Mouse (Mus musculus) layer of hippocampus, adult 18-20 months (tissue): Measurements from ENCODE around the gene 4932414N04Rik. TPM values are rescaled to one million over a fixed set of nuclear protein-coding genes. Genes with fewer than 3 reads are reported as not detected.
A peak's percentile ranks its signal among the peaks of the same experiment; 100 is the strongest.
"Not testable (repeated sequence)": the region's sequence is repeated elsewhere in the genome, so short reads cannot be mapped to it uniquely, and the experiment has no call there.

Experiments
- DNase-seq, 2 experiments: peaks; one replicate each; pipeline ENCODE4 v3.0.0; 2022; ENCODE audit warnings: low spot score in 2 of 2
- long read RNA-seq: library from polyadenylated mRNA; stranded (forward); transcript quantifications from one replicate; pipeline ENCODE4 v2.0.0, GENCODE M21; 2021
- total RNA-seq, 2 experiments: library from RNA; stranded (reverse); gene quantifications; 2 replicates each; pipeline ENCODE4 v1.2.3; 2021

Gene 4932414N04Rik
- not detected for total RNA-seq
- long read RNA-seq, result 0 reads

GRCm38 (mm10) chr2:68656186-68656585 lies at the start of gene 4932414N04Rik:
Gene 4932414N04Rik (plus strand): TSS chr2:68656486.
- DNase-seq, result not testable (repeated sequence)

GRCm38 (mm10) chr2:68732216-68732615 lies 75.9 kb downstream of the 4932414N04Rik start:
- no peak for DNase-seq

DNA sequence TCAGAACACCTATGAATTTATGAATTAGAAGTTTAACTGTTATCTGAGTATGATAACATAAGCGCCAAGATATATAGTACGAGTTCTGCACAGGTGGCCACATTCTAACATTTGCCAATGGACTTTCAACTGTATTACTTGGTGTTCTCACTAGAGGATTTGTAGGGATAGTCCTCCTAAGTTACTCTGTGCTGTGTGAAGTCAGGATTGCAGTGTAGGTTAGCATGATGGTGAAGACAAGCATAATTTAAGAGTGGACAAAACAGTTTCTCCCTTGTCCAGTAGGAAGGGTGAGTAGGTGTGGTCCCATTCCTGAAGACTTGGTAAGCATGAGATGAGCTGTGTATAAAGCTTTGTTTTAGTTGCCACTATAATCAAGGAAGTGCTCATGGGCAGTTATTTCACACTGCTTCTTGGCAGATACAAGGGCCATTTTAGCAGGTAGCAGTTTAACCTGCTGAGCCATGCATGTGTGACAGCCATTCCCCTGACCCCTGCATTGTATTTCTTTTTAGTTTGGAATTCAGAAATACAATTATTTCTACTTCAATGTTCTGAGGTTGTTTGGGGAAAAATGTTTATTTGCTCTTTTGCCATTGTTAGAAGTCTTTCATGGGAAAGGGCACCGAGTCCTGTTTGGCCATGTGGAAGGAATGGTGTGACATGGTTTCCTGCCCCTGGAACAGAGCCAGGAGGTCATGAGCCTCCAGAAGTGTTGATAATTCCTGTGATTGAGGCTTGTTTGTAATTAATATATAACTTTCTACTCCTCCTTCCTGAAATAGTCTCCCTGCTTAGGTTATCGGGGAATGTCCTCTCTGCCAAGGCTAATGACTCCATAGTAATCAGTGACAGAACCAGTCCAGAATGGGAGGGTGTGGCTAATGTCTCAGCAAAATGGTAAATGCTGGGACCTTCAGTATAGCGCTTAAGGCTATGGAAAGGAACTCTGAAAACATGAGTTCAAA lies 83.8 kb downstream of the 4932414N04Rik start:
- DNase-seq, result no peak

DNA sequence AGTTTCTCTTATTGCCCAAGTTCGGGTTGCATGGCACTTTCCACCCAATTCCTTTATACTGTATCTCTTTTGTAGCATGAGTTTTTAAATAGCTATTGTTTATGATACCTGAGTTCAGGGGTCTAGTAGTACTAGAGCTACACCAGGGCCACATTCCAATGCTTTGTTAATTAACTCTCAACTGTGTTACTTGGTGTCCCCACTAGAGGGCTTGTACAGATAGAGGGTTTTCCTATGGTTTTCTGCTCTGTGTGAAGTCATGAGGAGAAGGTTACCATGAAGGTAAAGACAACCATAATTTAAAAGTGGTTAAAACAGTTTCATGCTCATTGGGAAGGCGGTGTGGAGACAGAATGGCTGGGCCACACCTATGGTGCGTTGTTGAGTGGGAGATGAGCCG lies 88.3 kb downstream of the 4932414N04Rik start:
- DNase-seq, result peak in 1 of 2 experiments; percentile 18

DNA sequence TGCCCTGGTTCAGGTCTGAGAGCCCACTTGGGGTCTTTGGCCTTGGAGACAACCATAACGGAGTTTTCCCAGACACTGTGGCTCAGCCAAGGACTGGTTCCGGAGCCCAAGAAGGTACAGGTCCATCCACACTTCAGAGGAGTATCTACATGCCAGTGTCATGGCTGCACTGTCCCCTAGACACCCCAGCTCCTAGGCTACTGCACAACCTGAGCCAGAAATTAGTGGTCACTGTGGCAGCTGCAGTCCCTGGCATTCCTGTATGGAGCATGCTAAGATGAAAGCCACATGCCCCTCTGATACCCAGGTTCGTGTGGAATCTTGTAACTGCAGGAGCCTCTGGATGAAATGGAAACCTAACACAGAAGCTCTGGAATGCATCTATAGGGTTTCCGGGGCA lies 99.9 kb downstream of the 4932414N04Rik start:
- DNase-seq, result no peak

DNA sequence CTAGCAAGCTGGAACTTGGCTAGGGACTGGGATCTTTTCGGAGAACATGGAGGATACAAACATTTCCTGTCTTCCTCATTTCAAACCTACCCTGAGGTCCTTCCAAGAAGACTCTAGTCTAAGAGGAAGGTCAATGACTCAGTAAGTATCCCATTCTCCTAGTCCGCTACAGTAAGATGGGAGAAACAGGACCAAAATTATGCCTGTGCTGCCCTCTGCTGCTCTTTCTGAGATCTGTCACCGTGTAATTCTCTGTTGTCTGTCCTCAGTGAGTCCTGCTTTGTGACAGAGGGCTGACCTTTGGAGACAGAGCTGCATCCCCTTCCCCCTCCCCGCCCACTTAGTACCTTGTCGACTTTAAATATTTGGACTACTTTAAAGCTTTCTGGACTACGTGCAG lies 100.5 kb downstream of the 4932414N04Rik start:
- peak in 1 of 2 experiments; percentile 60 for DNase-seq

- DNase-seq, result no peak
These were observed 109.1 kb downstream of the 4932414N04Rik start for GRCm38 (mm10) chr2:68765371-68765770.

GRCm38 (mm10) chr2:68767186-68767890 lies 111.1 kb downstream of the 4932414N04Rik start:
- no peak for DNase-seq

- no peak for DNase-seq
These were observed 126.2 kb downstream of the 4932414N04Rik start for GRCm38 (mm10) chr2:68782268-68783132.

- not testable (repeated sequence) for DNase-seq
These were observed 127.4 kb downstream of the 4932414N04Rik start for GRCm38 (mm10) chr2:68783664-68784063.

DNA sequence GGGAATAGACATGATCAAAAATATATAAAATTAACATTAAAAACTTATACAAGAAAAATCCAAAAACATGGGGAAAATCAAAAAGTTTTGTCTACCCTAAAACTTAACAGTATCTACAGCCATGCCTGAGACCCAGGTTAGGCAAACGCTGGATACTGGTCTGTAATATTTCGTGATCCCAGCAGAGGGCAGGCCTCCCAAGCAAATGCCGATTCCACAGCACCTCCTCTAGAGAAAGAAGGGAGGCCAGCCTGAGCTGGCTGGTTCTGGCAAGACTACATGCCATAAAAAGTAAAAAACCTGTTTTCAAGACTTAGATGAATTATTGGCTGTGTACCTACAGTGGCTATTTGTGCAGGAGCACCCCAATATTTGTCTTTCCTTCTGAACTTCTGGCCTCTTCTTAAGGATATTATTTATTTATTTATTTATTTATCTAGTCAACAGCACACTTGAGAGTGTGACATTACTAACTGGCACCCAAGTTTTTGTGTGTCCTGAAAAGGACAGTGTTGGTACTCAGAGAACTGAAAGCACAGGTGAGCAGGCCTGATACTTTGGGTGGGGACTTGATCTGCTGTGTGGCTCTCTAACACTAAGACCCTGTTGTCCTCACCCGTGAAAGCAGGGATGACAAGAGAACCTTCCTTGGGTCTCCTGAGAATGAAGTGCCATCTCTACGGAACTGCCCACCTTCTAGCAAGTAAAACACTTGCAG lies 128.6 kb downstream of the 4932414N04Rik start:
- peak; percentile 76 to 93 for DNase-seq

- no peak for DNase-seq
These were observed 130.9 kb downstream of the 4932414N04Rik start for GRCm38 (mm10) chr2:68787161-68787675.

- no peak for DNase-seq
These were observed 136.0 kb downstream of the 4932414N04Rik start for GRCm38 (mm10) chr2:68792296-68792695.

DNA sequence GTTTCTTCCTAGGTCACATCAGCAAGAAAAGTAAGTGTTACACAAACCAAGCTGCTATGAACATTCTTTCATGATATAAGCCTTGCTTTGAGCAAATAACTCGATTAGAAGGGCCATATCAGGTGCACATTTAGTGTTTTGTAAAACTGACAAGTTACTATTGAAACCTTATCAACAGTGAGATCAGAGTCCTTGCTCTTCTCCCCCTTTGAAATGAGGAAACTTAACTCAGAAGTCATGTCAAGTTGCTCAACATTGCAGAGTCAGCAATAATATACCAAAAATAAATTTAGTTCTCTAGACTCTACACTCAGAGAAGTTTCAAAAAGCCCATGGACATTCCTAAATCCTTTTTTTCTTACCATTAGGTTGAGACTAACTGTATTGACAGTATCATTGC lies 137.2 kb downstream of the 4932414N04Rik start:
- no peak for DNase-seq

GRCm38 (mm10) chr2:68794181-68794580 lies 137.9 kb downstream of the 4932414N04Rik start:
- DNase-seq, result no peak

- peak in 1 of 2 experiments; percentile 25 for DNase-seq
These were observed 138.3 kb downstream of the 4932414N04Rik start for GRCm38 (mm10) chr2:68794616-68795015.

DNA sequence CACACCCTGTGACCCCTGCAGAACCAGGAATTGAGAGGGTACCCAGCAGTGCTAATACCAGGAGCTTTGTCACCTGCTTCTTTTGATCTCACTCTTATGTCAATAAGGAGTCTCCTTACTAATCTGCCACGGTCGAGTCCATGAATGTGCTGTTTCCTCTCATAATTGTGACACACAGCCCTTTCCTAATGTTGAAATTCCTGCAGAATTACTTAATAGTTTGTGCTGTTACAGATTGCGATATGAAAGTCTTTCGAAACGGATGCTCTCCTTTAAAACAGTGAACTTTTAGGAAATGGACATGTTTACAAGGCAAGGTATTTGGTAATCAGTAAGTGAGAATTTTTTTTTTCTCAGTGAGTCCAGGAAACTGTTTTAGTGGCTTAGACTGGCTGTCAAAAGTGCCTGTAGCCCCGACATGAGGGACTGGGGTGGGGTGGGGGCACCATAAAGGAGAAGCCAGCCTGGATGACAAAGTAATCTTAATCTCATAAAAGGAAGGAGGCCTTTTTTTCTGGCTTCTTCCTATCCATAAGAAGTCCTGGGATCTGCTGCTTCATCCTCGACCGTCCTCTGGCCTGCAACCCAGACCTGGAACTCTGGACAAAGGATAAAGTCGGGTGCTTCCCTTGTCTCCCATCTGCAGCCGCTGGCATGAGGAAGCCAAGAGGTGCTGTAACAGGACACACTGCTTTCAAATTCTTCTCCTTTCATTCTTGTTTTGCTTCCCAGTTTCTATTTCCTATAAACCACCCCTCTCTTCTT lies 139.9 kb downstream of the 4932414N04Rik start:
- no peak for DNase-seq

DNA sequence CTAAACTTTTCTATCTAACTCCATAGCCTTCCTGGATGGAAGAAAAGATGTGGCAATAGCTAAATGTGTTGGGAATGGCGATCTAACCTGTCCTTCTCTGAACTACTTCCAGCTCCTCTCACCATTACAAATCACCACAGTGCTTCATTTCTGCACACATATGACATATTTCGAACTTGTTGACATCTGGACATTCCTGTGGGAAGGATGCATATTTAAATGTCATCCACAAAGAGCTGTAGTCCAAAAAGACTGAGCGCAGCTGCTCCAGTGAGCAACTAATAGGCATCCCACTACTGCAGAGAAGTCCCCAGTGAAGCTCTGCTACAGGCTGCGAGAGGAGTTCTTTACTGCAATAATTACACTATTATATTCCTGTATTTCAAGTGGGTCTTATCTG lies 140.8 kb downstream of the 4932414N04Rik start:
- DNase-seq, result no peak
